Mouse (Mus musculus) limb, embryonic 12.5 days (tissue): Measurements from ENCODE around the gene Fam133b. TPM values are rescaled to one million over a fixed set of nuclear protein-coding genes. Genes with fewer than 3 reads are reported as not detected.

Source experiments
- ATAC-seq: fragments of 200-750 bp; cut with Nextera tagmentation; 2 replicates; pipeline ENCODE4 v1.8.0; 2017; ENCODE audit warnings: low read depth, moderate TSS enrichment; ENCODE audit not compliant: insufficient number of reproducible peaks, insufficient read depth, low FRiP score, low TSS enrichment
- H3K27ac ChIP-seq: fragments of 300-500 bp; sonication (generic); 2 replicates; pipeline ENCODE4 v1.5.1; 2016; ENCODE audit warnings: mild to moderate bottlenecking, moderate library complexity
- H3K27me3 ChIP-seq: fragments of 300-500 bp; sonication (generic); 2 replicates; pipeline ENCODE4 v1.6.1; 2016; ENCODE audit warnings: mild to moderate bottlenecking, moderate library complexity
- H3K36me3 ChIP-seq: fragments of 300-500 bp; sonication (generic); 2 replicates; pipeline ENCODE4 v1.6.1; 2016; ENCODE audit warnings: mild to moderate bottlenecking, moderate library complexity
- H3K4me1 ChIP-seq: fragments of 300-500 bp; sonication (generic); replicated peaks from 2 replicates; pipeline ENCODE4 v1.6.1; 2016
- H3K4me2 ChIP-seq: fragments of 300-500 bp; sonication (generic); 2 replicates; pipeline ENCODE4 v1.6.1; 2016; ENCODE audit warnings: mild to moderate bottlenecking, moderate library complexity
- H3K4me3 ChIP-seq: fragments of 300-500 bp; sonication (generic); replicated peaks from 2 replicates; pipeline ENCODE4 v1.5.1; 2016; ENCODE audit warnings: mild to moderate bottlenecking
- H3K9ac ChIP-seq: fragments of 300-500 bp; sonication (generic); replicated peaks from 2 replicates; pipeline ENCODE4 v1.6.1; 2016; ENCODE audit warnings: mild to moderate bottlenecking, moderate library complexity
- H3K9me3 ChIP-seq: fragments of 300-500 bp; sonication (generic); 2 replicates; pipeline ENCODE4 v1.6.1; 2016; ENCODE audit warnings: mild to moderate bottlenecking, moderate library complexity
- WGBS: fragments of 180-500 bp; shearing (Covaris S2); methylation state at CpG from one replicate; pipeline ENCODE4 v1.1.7; 2016; 5-methylcytosine and 5-hydroxymethylcytosine counted together
- polyA plus RNA-seq: library from polyadenylated mRNA; unstranded; fragments of >200 nt; fragmentation: Nextera tagmentation; extraction: Ambion mirVana; gene quantifications from 2 replicates; pipeline ENCODE4 v1.2.1, GENCODE M21; 2016

The Fam133b gene
- polyA plus RNA-seq, 1 experiment from 2014 or later = 41.7 TPM

GRCm38 (mm10) chr5:3554198-3554597 lies 10.6 kb downstream of the Fam133b start:
- no peak overlapping the region for H3K4me3 ChIP-seq
- H3K9ac ChIP-seq = no peak overlapping the region
- H3K9me3 ChIP-seq = no peaks in the 10 kb centered on the region
- 87% methylated on average over 2 of the region's 2 CpGs for WGBS
- no peak for ATAC-seq
- H3K27me3 ChIP-seq = no peaks in the 10 kb centered on the region
- H3K27ac ChIP-seq = no peak overlapping the region
- no peaks in the 10 kb centered on the region for H3K4me1 ChIP-seq
- H3K36me3 ChIP-seq = peaks cover 41% of the 10 kb centered on the region
- H3K4me2 ChIP-seq = no peak overlapping the region

- no peaks in the 10 kb centered on the region for H3K27me3 ChIP-seq
- H3K4me1 ChIP-seq = no peaks in the 10 kb centered on the region
- H3K9ac ChIP-seq = no peak within 1 kb of the TSS
- H3K4me2 ChIP-seq = no peak within 1 kb of the TSS
- peaks cover 7% of the 10 kb centered on the region for H3K9me3 ChIP-seq
- H3K36me3 ChIP-seq = peaks cover 99% of the 10 kb centered on the region
- no peak within 1 kb of the TSS for H3K4me3 ChIP-seq
- H3K27ac ChIP-seq = no peak within 1 kb of the TSS
- WGBS = 90% methylated on average over 4 of the region's 4 CpGs
- no peak for ATAC-seq
Observed at GRCm38 (mm10) chr5:3571266-3571665, 27.6 kb downstream of the Fam133b start, which contains the start of gene 1700109H08Rik. TSS of gene 1700109H08Rik (plus strand) at chr5:3571566.

DNA sequence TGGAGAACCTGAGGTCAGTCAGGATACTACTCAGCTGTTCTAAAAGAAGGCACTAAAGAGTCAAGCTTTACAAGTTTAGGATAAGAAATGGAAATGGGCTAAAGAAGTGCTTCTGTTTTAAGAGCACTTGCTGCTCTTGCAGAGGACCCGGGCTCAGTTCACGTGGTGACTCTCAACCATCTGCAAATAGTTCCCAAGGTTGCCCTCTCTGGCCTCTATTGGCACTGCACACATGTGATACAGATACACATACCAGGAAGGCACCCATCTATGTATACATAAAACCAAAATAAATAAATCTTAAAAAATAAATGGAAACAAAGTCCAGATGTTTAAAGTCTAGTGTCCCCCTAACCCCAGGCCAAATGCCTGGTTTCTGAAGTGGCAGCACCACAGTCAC lies 31.2 kb downstream of the Fam133b start:
- no peaks in the 10 kb centered on the region for H3K27me3 ChIP-seq
- 100% methylated on average over 2 of the region's 2 CpGs for WGBS
- H3K36me3 ChIP-seq = peaks cover 100% of the 10 kb centered on the region
- H3K4me1 ChIP-seq = no peaks in the 10 kb centered on the region
- ATAC-seq = no peak
- no peak overlapping the region for H3K4me2 ChIP-seq
- H3K27ac ChIP-seq = no peak overlapping the region
- H3K9ac ChIP-seq = no peak overlapping the region
- H3K4me3 ChIP-seq = no peak overlapping the region
- peaks cover 7% of the 10 kb centered on the region for H3K9me3 ChIP-seq

- ATAC-seq = no peak
- no peak overlapping the region for H3K9ac ChIP-seq
- WGBS = 92% methylated on average over 2 of the region's 2 CpGs
Observed at GRCm38 (mm10) chr5:3577939-3578338, 34.3 kb downstream of the Fam133b start.

DNA sequence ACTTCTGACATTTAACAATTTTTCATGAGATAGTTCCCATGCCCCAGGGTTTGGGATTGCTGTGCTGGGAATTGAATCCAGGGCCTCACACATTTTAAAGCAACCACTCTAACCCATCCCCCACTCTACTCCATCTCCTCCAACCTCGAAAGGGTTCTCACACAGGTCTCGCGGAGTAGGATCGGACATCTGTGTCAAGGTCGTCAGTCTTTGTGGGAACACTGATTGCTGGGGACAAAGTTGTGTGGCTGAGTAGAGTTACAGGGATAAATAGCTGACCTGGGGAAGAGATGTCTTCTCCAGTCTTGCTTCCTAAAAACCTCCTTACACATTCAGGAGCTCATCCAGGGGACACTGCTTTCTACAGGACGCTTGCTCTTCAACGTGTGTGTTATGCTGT lies 35.4 kb downstream of the Fam133b start:
- WGBS = 93% methylated on average over 7 of the region's 7 CpGs
- Histone ChIP-seq H3K4me2 (no peak overlapping the region), H3K36me3 (peaks cover 93% of the 10 kb centered on the region), H3K4me1 (no peaks in the 10 kb centered on the region), H3K9ac (no peak overlapping the region), H3K27ac (no peak overlapping the region), H3K27me3 (no peaks in the 10 kb centered on the region), H3K9me3 (peaks cover 7% of the 10 kb centered on the region), H3K4me3 (no peak overlapping the region)
- ATAC-seq = no peak

More at GRCm38 (mm10) chr5:3577939-3578338, 34.3 kb downstream of the Fam133b start:
- Histone ChIP-seq H3K36me3 (peaks cover 94% of the 10 kb centered on the region), H3K4me2 (no peak overlapping the region), H3K27me3 (no peaks in the 10 kb centered on the region), H3K4me1 (no peaks in the 10 kb centered on the region), H3K4me3 (no peak overlapping the region), H3K27ac (no peak overlapping the region), H3K9me3 (peaks cover 7% of the 10 kb centered on the region)

DNA sequence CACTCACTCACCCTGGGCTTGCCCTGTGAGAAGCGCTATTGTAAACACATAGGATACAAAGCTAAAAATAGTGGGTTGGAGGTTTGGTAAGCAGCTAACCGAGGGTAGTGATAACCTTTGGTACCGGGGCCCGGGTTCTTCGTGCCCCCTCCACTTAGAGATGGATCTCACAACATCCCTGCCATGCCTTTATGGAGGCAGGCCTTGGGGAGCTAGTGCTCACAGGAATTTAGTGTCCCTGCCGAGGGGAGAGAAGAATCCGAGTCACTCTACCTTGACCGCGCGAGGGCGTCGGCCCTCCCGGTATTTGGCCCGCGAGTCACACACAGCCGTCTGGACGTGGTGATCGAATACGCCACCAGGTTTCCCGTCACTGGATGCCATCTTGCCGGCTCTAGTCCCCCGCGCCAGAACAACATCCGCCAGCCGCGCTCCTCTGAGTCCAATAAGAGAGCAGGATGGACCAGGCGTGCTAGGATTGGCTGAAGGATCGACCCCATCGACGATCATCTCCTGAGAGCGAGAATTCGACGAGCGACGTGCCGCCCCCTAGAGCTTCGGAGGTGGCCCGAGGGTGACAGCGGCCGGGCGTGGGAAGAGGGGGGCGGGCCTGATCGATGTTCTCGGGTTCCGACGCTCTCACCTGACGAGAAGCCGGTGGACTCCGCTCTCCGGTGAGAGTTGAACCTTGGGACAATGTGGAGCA lies 52.2 kb downstream of the Fam133b start, which contains the start of gene Pex1:
TSS of gene Pex1 (plus strand) at position 374 of the 706 bp plus-strand sequence.
- under 1% methylated on average over 50 of the region's 50 CpGs for WGBS
- Histone ChIP-seq H3K4me3 (peak within 1 kb of the TSS; percentile 78), H3K9me3 (no peaks in the 10 kb centered on the region), H3K4me2 (peak within 1 kb of the TSS; percentile 81), H3K4me1 (peaks cover 15% of the 10 kb centered on the region), H3K27me3 (no peaks in the 10 kb centered on the region), H3K9ac (peak within 1 kb of the TSS; percentile 65), H3K36me3 (peaks cover 22% of the 10 kb centered on the region), H3K27ac (peak within 1 kb of the TSS; percentile 64; the same call in 1 of the 2 replicates)
- peak; percentile 98 for ATAC-seq

DNA sequence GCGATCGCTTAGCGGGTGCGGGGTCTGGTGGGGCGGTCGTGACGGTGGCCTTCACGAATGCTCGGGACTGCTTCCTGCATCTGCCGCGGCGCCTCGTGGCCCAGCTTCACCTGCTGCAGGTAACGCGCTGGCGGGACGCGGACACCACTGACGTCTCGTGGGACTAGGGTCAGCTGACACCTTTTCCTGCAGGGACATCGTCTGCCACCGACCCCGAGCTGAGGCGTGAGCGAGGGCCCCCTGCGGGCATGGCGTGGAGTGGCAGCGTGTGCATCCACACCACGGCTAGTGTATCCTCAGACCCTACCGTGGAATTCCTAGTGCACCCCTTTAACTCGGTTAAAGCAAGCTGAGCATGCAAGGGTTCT lies 52.8 kb downstream of the Fam133b start, which contains the start of gene Rbm48:
TSS of gene Rbm48 (minus strand) at position 187 of the 368 bp plus-strand sequence.
- Histone ChIP-seq H3K4me1 (peaks cover 15% of the 10 kb centered on the region), H3K4me3 (peak within 1 kb of the TSS; percentile 78), H3K9me3 (no peaks in the 10 kb centered on the region), H3K27me3 (no peaks in the 10 kb centered on the region), H3K4me2 (peak within 1 kb of the TSS; percentile 81), H3K27ac (peak within 1 kb of the TSS; percentile 64; the same call in 1 of the 2 replicates), H3K9ac (peak within 1 kb of the TSS; percentile 65), H3K36me3 (peaks cover 16% of the 10 kb centered on the region)
- under 1% methylated on average over 31 of the region's 31 CpGs for WGBS
- ATAC-seq = peak; percentile 85

GRCm38 (mm10) chr5:3597171-3597570 lies 53.5 kb downstream of the Fam133b start:
- Histone ChIP-seq H3K4me3 (peak overlapping the region; percentile 78; the same call in 1 of the 2 replicates), H3K36me3 (peaks cover 8% of the 10 kb centered on the region; the same call in 1 of the 2 replicates), H3K27ac (no peak overlapping the region), H3K27me3 (no peaks in the 10 kb centered on the region), H3K9ac (no peak overlapping the region; the same call in 1 of the 2 replicates), H3K4me2 (peak overlapping the region; percentile 73), H3K4me1 (peaks cover 15% of the 10 kb centered on the region), H3K9me3 (no peaks in the 10 kb centered on the region)
- ATAC-seq = no peak

DNA sequence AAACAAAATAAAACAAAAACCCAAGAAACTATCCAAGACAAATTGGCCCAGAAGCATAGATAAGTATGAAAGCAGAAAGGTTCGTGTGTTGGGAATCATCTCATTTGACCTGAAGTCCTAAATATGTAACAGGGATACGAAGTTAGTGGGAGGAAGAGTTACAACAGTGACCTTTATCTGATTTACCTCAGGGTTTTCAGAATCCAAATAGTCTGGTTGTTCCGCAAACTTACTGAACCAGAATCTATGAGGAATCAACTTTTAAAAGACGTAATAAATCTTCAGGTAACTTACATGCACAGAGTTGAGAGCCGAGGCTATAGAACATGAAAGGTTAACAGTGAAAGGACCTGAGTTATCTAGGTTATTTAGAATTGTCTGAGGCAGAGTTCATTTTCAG lies 55.1 kb downstream of the Fam133b start:
- Histone ChIP-seq H3K4me3 (no peak overlapping the region), H3K27me3 (no peaks in the 10 kb centered on the region), H3K4me2 (no peak overlapping the region), H3K36me3 (no peaks in the 10 kb centered on the region), H3K4me1 (peaks cover 15% of the 10 kb centered on the region), H3K9ac (no peak overlapping the region), H3K27ac (no peak overlapping the region), H3K9me3 (no peaks in the 10 kb centered on the region)
- 83% methylated on average over 5 of the region's 5 CpGs for WGBS
- ATAC-seq = no peak

DNA sequence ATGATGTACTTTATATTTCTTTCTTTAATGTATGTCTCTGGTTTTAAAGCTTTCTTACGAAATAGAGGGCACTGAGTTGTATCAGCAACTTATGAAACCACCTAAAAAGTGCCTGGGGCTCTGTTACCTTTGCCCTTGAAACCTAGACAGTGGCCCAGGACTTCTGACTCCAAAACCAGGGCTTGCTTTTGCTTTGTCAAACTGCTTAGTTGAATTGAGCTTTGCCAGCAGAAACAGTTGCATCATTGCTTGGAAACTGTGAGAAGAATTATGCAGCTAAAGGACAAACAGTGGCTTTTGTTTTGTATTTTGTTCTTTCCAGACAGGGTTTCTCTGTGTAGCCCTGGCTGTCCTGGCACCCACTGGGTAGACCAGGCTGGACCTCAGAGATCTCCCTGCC lies 56.7 kb downstream of the Fam133b start:
- Histone ChIP-seq H3K36me3 (peaks cover 11% of the 10 kb centered on the region), H3K4me2 (no peak overlapping the region), H3K4me1 (peaks cover 8% of the 10 kb centered on the region), H3K9ac (no peak overlapping the region), H3K27me3 (no peaks in the 10 kb centered on the region), H3K4me3 (no peak overlapping the region), H3K9me3 (no peaks in the 10 kb centered on the region), H3K27ac (no peak overlapping the region)
- WGBS = 75% methylated on average over 1 of the region's 1 CpGs
- no peak for ATAC-seq

DNA sequence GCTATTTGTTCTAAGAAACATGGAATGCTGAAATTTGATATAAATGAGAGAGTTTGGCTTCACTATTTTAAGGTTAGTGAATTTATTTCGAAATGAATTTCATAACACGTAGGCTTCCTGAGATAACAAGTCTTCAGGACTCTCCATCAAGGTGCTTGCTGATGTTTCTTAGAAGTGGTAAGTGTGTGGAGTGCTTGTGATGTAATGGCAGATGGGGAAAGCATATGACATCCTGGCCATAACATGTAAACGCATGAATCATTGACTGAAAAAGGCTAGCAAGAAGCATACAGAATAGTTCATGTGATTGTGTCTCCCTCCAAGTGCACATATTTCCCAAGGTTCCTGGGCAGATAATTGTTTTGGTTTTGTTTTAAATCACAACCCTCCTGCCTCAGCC lies 57.2 kb downstream of the Fam133b start:
- H3K9ac ChIP-seq = no peak overlapping the region
- no peak for ATAC-seq
- H3K36me3 ChIP-seq = peaks cover 16% of the 10 kb centered on the region
- H3K4me3 ChIP-seq = no peak overlapping the region
- H3K4me1 ChIP-seq = peaks cover 7% of the 10 kb centered on the region; the same call in 1 of the 2 replicates
- H3K27me3 ChIP-seq = no peaks in the 10 kb centered on the region
- no peak overlapping the region for H3K27ac ChIP-seq
- whole genome bisulfite sequencing = 93% methylated on average over 3 of the region's 3 CpGs
- no peak overlapping the region for H3K4me2 ChIP-seq
- H3K9me3 ChIP-seq = no peaks in the 10 kb centered on the region
